Mouse (Mus musculus) heart, embryonic 13.5 days (tissue): ENCODE results near the gene Parp11. TPM values are rescaled to one million over a fixed set of nuclear protein-coding genes. Genes with fewer than 3 reads are reported as not detected.

ENCODE experiments used
- ATAC-seq: fragments of 200-750 bp; cut with Nextera tagmentation; 2 replicates; pipeline ENCODE4 v1.8.0; 2017; ENCODE audit warnings: moderate TSS enrichment; ENCODE audit not compliant: insufficient number of reproducible peaks, low FRiP score, low TSS enrichment; ENCODE audit errors: extremely low read depth
- H3K27ac ChIP-seq: fragments of 300-500 bp; sonication (generic); replicated peaks from 2 replicates; pipeline ENCODE4 v1.5.1; 2015; ENCODE audit warnings: moderate library complexity, mild to moderate bottlenecking, inconsistent platforms
- H3K27me3 ChIP-seq: fragments of 300-500 bp; sonication (generic); replicated peaks from 2 replicates; pipeline ENCODE4 v1.6.1; 2015; ENCODE audit warnings: mild to moderate bottlenecking, inconsistent platforms
- H3K36me3 ChIP-seq: fragments of 300-500 bp; sonication (generic); 2 replicates; pipeline ENCODE4 v1.6.1; 2015; ENCODE audit warnings: mild to moderate bottlenecking, inconsistent platforms
- H3K4me1 ChIP-seq: fragments of 300-500 bp; sonication (generic); 2 replicates; pipeline ENCODE4 v1.6.1; 2015; ENCODE audit warnings: inconsistent platforms
- H3K4me2 ChIP-seq: fragments of 300-500 bp; sonication (generic); 2 replicates; pipeline ENCODE4 v1.6.1; 2015; ENCODE audit warnings: inconsistent platforms, mild to moderate bottlenecking, moderate library complexity
- H3K4me3 ChIP-seq: fragments of 300-500 bp; sonication (generic); 2 replicates; pipeline ENCODE4 v1.5.1; 2015; ENCODE audit warnings: moderate library complexity, mild to moderate bottlenecking, inconsistent platforms
- H3K9ac ChIP-seq: fragments of 300-500 bp; sonication (generic); 2 replicates; pipeline ENCODE4 v1.6.1; 2015; ENCODE audit warnings: inconsistent platforms, mild to moderate bottlenecking, moderate library complexity
- H3K9me3 ChIP-seq: fragments of 300-500 bp; sonication (generic); 2 replicates; pipeline ENCODE4 v1.6.1; 2016; ENCODE audit warnings: inconsistent platforms
- WGBS: fragments of 180-500 bp; shearing (Covaris S2); methylation state at CpG from one replicate; pipeline ENCODE4 v1.1.7; 2015; ENCODE audit warnings: mixed read lengths; 5-methylcytosine and 5-hydroxymethylcytosine counted together
- polyA plus RNA-seq: library from polyadenylated mRNA; unstranded; fragments of >200 nt; fragmentation: Nextera tagmentation; extraction: Ambion mirVana; gene quantifications from 2 replicates; pipeline ENCODE4 v1.2.1, GENCODE M21; 2015

Gene Parp11
- polyA plus RNA-seq, 1 experiment from 2014 or later, result 17.0 TPM

DNA sequence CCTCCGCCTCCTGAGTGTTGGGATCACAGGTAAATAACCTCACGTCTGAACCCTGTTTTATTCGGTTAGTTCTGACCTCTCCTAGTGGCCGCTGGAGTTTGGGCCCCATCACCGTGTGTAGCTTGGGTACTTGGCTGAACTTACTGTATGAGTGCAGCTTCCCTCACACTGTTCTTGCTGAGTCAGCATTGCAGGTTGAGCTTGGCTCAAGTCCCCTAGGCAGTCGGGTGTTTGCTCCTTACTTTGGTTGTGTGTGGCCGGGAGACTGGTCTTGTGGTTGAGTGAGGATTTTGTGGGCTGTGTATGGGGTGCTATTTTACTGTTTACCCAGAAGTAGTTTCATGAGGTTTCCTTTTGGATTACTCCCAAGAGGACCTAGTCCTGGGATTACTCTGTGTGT is 17.9 kb downstream of the Parp11 start:
- H3K36me3 ChIP-seq, result peaks cover 9% of the 10 kb centered on the region; the same call in 1 of the 2 replicates
- no peak overlapping the region for H3K27ac ChIP-seq
- H3K4me2 ChIP-seq, result no peak overlapping the region
- no peak overlapping the region for H3K4me3 ChIP-seq
- 80% methylated on average over 7 of the region's 7 CpGs for WGBS
- H3K9me3 ChIP-seq, result no peaks in the 10 kb centered on the region
- H3K9ac ChIP-seq, result no peak overlapping the region
- no peaks in the 10 kb centered on the region for H3K27me3 ChIP-seq
- H3K4me1 ChIP-seq, result no peaks in the 10 kb centered on the region
- no peak for ATAC-seq

DNA sequence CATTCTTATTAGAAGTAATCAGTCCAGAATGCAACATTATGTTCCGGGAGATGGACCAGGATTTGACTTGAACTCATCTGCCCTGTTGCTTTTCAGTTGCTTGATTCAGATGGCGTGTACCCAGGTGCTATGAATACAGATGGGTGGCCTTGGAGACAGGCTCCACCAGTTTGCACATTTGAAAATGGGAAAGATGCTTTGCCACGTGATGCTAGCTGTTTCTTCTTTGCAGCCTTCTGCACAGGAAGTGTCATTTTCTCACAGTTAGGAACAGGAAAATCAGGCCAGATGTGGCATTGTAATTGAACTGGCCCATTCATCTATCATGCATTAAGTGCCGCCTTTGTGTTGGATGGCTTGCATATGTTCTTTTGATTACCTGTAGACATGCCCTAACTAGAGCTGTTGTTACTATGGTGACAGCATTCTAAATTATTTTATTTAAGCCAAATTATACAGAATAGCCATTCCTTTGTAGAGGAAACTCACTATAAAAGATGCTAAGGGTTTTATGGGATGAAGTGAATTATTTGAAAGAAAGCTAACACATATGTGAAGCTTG is 20.2 kb downstream of the Parp11 start:
- Histone ChIP-seq H3K4me1 (no peaks in the 10 kb centered on the region), H3K36me3 (peaks cover 27% of the 10 kb centered on the region), H3K4me2 (no peak overlapping the region), H3K9ac (no peak overlapping the region), H3K4me3 (no peak overlapping the region), H3K9me3 (no peaks in the 10 kb centered on the region), H3K27ac (no peak overlapping the region), H3K27me3 (no peaks in the 10 kb centered on the region)
- WGBS, result 71% methylated on average over 4 of the region's 4 CpGs
- no peak for ATAC-seq

DNA sequence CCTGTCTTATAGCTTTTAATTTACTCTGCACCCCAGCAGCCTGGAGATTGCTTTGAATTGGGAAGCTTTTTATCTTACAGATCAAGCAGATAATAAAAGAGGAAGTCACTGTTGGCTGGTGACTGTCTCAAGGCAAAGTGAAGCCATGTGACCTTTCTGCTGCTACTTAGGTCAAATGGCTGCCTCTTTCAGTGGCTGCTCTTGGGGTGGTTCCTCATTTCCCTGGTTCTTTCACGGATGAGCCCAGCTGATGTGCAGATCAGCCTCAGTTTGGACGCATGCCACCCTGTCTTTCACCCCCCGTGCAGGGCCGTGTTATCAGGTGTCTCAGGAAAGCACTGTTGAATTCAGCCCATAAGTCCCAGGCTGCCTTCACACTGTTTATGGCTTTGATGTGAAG is 25.4 kb downstream of the Parp11 start:
- Histone ChIP-seq H3K9me3 (no peaks in the 10 kb centered on the region), H3K27ac (no peak overlapping the region), H3K4me3 (no peak overlapping the region), H3K4me2 (no peak overlapping the region), H3K4me1 (0 out of 2 replicates have a peak, but pooled peaks cover 5% of the 10 kb centered on the region), H3K36me3 (peaks cover 47% of the 10 kb centered on the region), H3K27me3 (no peaks in the 10 kb centered on the region), H3K9ac (no peak overlapping the region)
- 38% methylated on average over 4 of the region's 4 CpGs for WGBS
- no peak for ATAC-seq

DNA sequence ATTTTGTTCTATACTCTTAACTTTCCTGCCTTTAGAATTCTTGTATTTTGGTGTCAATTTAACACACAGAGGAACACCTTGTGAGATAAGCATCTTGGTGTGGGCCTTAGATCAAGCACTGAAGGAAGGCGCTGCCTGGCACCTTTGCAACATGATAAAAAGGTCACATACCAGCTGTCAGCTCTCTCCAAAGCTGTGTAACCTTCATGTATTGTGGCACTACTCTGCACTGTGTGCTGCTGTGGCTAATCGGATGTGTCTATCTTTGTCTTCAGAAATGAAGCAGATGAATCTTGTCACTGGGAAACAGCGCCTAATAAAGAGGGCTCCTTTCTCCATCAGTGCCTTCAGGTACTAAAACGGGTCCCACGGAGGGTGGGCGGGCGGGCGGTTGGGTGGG is 27.3 kb downstream of the Parp11 start:
- no peak overlapping the region for H3K27ac ChIP-seq
- no peaks in the 10 kb centered on the region for H3K27me3 ChIP-seq
- 79% methylated on average over 8 of the region's 8 CpGs for WGBS
- no peaks in the 10 kb centered on the region for H3K9me3 ChIP-seq
- H3K4me3 ChIP-seq, result no peak overlapping the region
- no peak overlapping the region for H3K9ac ChIP-seq
- H3K4me2 ChIP-seq, result no peak overlapping the region
- H3K36me3 ChIP-seq, result peaks cover 53% of the 10 kb centered on the region
- no peak for ATAC-seq
- H3K4me1 ChIP-seq, result 0 out of 2 replicates have a peak, but pooled peaks cover 5% of the 10 kb centered on the region

DNA sequence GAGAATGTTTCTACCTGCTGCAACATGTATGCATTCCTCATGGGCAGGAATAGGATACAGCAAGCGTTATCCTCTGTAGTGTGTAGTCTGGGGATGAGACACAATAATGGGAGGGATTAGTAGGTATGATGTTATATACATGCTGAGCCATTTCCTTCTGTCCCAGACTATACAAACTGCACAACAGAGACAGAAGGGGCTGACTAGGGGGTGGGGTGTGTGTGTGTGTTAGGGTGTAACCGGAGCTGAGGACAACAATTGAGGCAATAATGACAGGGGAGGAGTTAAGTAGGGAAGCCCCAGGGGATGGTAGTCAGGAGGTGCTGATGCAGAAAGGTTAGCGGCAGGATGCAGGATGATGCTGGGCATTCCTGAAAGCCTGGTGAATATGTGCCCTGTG is 28.6 kb downstream of the Parp11 start:
- no peak overlapping the region for H3K4me2 ChIP-seq
- H3K27ac ChIP-seq, result no peak overlapping the region
- H3K9me3 ChIP-seq, result peaks cover 6% of the 10 kb centered on the region; the same call in 1 of the 2 replicates
- H3K9ac ChIP-seq, result no peak overlapping the region
- no peak overlapping the region for H3K4me3 ChIP-seq
- 0 out of 2 replicates have a peak, but pooled peaks cover 5% of the 10 kb centered on the region for H3K4me1 ChIP-seq
- WGBS, result 79% methylated on average over 3 of the region's 3 CpGs
- ATAC-seq, result no peak
- H3K27me3 ChIP-seq, result no peaks in the 10 kb centered on the region
- peaks cover 53% of the 10 kb centered on the region for H3K36me3 ChIP-seq

DNA sequence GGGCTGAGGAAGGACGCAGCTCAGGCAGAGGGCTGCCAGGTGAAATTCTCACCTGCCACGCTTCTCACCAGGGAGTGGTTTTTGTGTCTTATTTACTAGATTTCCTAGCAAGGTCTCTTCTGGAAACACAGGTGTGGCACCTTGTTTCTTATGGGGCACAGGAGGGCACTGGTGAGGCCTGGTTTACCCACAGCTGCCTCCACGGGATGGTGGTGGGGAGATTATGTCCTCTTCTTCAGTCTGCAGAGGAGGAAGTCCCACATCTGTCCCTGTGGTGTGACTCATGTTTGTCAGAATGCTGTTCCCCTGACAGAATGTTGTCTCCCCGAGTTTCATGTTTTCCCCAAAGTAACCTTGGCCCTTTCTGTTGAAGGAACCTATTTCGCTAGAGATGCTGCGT is 44.4 kb downstream of the Parp11 start:
- ATAC-seq, result no peak
- Histone ChIP-seq H3K4me3 (no peak overlapping the region), H3K27me3 (no peaks in the 10 kb centered on the region), H3K9me3 (peaks cover 4% of the 10 kb centered on the region), H3K4me2 (no peak overlapping the region), H3K4me1 (no peaks in the 10 kb centered on the region), H3K9ac (no peak overlapping the region), H3K27ac (no peak overlapping the region), H3K36me3 (peaks cover 38% of the 10 kb centered on the region)
- 73% methylated on average over 6 of the region's 6 CpGs for WGBS

DNA sequence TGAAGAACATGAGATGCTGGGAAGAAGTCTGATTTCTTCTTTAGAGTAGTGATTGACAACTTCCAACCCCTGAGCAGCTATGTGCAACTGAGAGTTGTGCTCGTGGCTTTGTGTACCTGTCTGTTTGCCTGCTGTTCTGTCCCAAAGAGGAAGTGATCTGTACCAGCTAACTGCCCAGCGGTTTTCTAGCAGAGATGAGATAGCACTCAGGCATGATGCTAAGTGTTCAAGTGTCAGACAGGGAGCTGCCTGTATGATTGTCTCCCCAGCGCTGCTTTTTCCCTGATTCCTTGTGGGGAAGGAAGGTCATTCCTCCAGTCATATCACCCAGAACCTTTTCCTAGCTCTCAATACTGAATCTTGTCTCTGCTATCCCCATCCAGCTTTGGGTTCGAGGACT is 45.9 kb downstream of the Parp11 start:
- no peaks in the 10 kb centered on the region for H3K9me3 ChIP-seq
- no peak overlapping the region for H3K4me2 ChIP-seq
- peaks cover 30% of the 10 kb centered on the region for H3K36me3 ChIP-seq
- no peak for ATAC-seq
- no peak overlapping the region for H3K4me3 ChIP-seq
- H3K27me3 ChIP-seq, result no peaks in the 10 kb centered on the region
- H3K9ac ChIP-seq, result no peak overlapping the region
- 64% methylated on average over 4 of the region's 4 CpGs for WGBS
- H3K27ac ChIP-seq, result no peak overlapping the region
- no peaks in the 10 kb centered on the region for H3K4me1 ChIP-seq

DNA sequence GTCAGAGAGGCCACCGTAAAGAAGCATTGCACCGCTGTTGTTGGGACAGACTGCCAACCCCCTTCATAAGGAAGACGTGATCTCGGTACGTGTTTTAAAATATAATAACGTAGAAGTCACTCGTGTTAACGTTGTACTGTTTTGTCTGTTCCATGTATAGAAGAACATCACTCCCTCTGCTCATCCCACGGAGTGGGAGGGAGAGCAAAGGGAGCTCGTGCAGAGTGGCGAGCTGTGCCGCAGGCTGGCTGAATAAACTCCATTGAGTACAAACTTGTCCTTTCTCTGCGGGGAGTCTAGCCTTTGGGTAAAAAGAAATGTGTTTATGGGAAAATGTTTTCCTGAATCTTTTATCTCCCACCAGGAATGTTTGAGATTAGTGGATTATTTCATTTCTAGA is 47.1 kb downstream of the Parp11 start:
- Histone ChIP-seq H3K9me3 (no peaks in the 10 kb centered on the region), H3K9ac (no peak overlapping the region), H3K4me2 (no peak overlapping the region), H3K27ac (no peak overlapping the region), H3K4me1 (no peaks in the 10 kb centered on the region), H3K27me3 (no peaks in the 10 kb centered on the region), H3K36me3 (peaks cover 34% of the 10 kb centered on the region), H3K4me3 (no peak overlapping the region)
- 82% methylated on average over 13 of the region's 13 CpGs for WGBS
- ATAC-seq, result no peak

DNA sequence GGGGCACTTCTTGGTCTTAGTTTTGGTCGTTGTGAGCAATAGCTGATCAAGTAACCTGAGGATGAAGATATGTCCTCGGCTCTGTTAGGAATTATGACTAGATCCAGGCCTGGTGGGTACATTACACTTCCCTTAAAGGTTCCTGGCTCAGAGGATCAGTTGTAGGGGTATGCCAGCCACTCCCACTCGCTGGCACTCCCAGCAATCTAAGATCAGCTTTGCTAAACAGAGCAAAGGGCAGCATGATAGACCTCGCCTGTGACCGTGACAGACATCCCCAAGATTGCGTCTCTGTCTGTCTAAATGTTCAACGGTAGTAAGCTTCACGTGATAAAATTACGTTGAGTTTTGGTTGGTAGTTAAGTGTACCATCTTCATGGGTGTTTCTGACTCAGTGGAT is 47.7 kb downstream of the Parp11 start:
- WGBS, result 81% methylated on average over 9 of the region's 9 CpGs
- no peaks in the 10 kb centered on the region; the same call in 1 of the 2 replicates for H3K27me3 ChIP-seq
- H3K4me1 ChIP-seq, result no peaks in the 10 kb centered on the region
- no peak for ATAC-seq
- no peak overlapping the region for H3K9ac ChIP-seq
- no peak overlapping the region for H3K27ac ChIP-seq
- peaks cover 34% of the 10 kb centered on the region for H3K36me3 ChIP-seq
- H3K4me2 ChIP-seq, result no peak overlapping the region
- no peaks in the 10 kb centered on the region for H3K9me3 ChIP-seq
- no peak overlapping the region for H3K4me3 ChIP-seq

DNA sequence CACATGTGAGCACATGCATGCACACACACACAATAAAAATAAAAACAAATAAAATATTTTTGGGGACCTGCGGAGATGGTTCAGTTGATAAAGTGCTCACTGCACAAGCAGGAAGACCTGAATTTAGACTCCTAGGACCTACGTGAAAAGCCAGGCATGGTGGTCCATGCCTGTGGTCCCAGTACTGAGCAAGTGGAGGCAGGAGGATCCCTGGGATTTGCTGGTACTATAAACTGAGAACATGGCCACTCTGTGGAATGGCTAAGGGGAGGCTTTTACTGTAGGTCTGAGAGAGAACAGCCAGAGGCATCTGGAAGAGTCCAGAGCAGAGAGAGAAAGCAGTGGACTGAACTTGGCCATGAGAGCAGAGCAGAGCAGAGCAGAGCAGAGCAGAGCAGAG is 48.6 kb downstream of the Parp11 start:
- 82% methylated on average over 2 of the region's 2 CpGs for WGBS

DNA sequence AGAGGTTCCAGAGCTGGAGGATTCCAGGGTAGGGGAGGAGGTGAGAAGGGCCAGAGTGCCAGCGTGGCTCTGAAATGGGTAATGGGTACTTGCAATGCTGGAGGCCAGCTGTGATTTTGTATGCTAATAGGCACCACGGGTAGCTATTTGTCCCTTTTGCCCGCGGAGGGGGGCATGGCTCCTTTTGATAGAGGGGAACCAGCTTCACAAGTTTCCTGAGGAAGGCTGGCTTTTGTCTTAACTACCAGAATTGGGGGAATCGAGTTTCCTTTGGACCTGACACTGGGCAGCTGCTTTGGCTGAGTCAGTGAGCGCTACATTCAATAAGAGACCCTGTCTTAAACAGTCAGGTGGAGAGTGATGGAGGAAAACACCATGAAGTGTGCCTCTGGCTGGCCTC is 49.2 kb downstream of the Parp11 start:
- peaks cover 26% of the 10 kb centered on the region for H3K36me3 ChIP-seq
- no peak overlapping the region for H3K4me3 ChIP-seq
- no peaks in the 10 kb centered on the region for H3K9me3 ChIP-seq
- H3K27me3 ChIP-seq, result no peaks in the 10 kb centered on the region; the same call in 1 of the 2 replicates
- ATAC-seq, result no peak
- 21% methylated on average over 6 of the region's 6 CpGs for WGBS
- H3K27ac ChIP-seq, result no peak overlapping the region
- H3K4me2 ChIP-seq, result no peak overlapping the region
- no peak overlapping the region for H3K9ac ChIP-seq
- no peaks in the 10 kb centered on the region for H3K4me1 ChIP-seq

More for the DNA sequence above, 48.6 kb downstream of the Parp11 start:
- no peak overlapping the region for H3K4me3 ChIP-seq
- H3K27me3 ChIP-seq, result no peaks in the 10 kb centered on the region; the same call in 1 of the 2 replicates
- H3K9me3 ChIP-seq, result no peaks in the 10 kb centered on the region
- no peak overlapping the region for H3K27ac ChIP-seq
- H3K36me3 ChIP-seq, result peaks cover 29% of the 10 kb centered on the region
- ATAC-seq, result no peak
- H3K9ac ChIP-seq, result no peak overlapping the region
- no peak overlapping the region for H3K4me2 ChIP-seq
- H3K4me1 ChIP-seq, result no peaks in the 10 kb centered on the region

DNA sequence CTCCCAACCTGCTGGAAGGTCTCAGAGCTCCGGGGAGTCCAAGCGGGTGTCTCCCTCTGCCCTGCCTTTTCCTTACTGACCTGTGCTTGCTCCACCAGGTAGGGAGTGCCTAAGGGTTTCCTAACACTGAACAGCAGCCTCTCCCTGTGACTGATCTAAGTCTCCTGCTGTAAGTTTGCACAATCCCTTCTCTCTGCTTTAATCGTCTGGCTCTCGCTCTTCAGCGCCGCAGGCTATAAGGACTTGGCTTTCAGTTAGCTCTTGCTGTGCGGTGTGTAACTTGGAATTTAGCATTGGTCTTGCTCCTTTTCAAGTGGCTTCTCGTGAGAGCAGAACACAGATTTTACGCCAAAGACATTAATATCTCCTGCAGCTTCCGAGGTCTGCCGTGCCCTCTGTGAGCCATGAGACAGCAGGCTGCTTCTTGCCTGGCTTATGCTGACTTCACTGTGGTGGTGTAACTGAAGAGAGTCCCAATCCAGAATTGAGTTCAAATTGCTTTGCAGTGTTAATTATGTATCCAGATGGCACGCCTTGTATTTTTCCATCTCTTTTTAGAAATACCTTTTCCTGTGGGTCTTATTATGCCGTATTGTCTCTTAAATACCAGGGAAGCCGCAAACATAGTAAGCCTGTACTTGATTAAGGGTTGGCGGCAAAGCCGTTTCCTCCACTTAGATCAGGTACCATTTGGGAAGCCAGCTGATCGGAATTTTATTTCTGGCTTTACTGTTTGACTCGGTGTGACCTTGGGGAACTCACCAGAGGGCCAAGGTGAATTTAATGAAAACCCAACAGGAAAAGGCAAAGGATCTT is 50.4 kb downstream of the Parp11 start:
- Histone ChIP-seq H3K36me3 (peaks cover 15% of the 10 kb centered on the region), H3K27me3 (no peaks in the 10 kb centered on the region; the same call in 1 of the 2 replicates), H3K4me2 (no peak overlapping the region), H3K9ac (no peak overlapping the region), H3K9me3 (no peaks in the 10 kb centered on the region), H3K4me3 (no peak overlapping the region), H3K27ac (no peak overlapping the region), H3K4me1 (no peaks in the 10 kb centered on the region)
- no peak for ATAC-seq
- whole genome bisulfite sequencing, result 76% methylated on average over 18 of the region's 18 CpGs
